Mouse (Mus musculus): ENCODE measurements around the gene Nab2.
"Not testable (repeated sequence)": the region's sequence is repeated elsewhere in the genome, so short reads cannot be mapped to it uniquely, and the experiment has no call there.

Gene Nab2

DNA sequence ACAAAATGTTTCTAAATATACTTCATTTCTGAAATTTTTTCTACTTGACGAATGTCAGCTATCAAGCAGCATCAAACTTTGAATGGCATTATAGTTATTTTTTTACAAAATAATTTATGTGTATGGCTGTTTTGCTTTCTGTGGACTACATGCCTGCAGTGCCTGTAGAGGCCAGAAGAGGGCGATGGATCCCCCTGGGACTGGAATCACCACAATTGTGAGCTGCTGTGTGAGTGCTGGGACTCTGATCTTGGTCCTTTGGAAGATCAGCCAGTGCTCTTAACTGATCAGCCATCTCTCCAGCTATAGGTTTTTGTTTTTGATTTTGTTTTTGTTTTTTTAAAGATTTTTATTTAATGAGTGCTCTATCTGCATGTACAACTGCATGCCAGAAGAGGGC, 2.9 kb upstream of the Nab2 start:
- no peak for DNase-seq (ENCODE audit: low spot score)

DNA sequence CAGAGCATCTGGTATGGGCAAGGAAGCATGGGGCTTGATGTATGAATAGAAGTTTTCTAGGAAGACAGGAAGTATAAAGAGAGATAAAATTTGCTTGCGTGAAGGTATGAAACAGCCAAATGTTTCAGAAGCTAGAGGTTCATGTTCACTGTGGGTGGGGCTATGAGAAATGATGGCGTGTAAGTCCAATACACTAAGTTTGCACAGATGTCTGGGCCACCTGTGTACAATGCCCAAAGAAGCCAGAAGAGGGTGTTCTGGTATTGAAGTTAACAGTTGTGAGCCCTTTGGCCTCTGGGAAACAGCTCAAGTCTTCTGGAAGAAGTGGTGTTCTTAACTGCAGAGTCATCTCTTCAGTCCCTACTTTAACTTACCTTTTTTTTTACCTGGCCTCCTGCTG, 1.8 kb upstream of the Nab2 start:
- no peak for DNase-seq (ENCODE audit: low spot score)

DNA sequence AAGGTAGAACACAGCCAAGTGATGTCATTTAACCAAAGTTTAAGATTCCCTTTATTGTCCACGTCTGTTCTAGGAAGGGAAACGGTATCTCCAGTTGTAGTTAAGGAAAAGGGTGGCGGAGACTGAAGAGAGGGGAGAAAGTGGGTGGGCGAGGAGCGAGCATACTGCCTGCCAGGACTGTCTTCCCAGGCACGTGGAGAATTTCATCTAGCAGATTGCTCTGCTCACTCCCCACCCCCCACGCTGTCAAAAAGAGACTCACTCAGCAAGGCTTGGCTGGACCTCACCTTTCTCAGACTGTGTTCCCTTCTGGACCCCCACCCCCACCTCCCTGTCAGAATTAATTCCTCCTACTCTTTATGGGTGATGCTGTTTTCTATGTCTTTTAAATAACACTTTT, 802 bp upstream of the Nab2 start:
- DNase-seq (ENCODE audit: low spot score), result no peak

DNA sequence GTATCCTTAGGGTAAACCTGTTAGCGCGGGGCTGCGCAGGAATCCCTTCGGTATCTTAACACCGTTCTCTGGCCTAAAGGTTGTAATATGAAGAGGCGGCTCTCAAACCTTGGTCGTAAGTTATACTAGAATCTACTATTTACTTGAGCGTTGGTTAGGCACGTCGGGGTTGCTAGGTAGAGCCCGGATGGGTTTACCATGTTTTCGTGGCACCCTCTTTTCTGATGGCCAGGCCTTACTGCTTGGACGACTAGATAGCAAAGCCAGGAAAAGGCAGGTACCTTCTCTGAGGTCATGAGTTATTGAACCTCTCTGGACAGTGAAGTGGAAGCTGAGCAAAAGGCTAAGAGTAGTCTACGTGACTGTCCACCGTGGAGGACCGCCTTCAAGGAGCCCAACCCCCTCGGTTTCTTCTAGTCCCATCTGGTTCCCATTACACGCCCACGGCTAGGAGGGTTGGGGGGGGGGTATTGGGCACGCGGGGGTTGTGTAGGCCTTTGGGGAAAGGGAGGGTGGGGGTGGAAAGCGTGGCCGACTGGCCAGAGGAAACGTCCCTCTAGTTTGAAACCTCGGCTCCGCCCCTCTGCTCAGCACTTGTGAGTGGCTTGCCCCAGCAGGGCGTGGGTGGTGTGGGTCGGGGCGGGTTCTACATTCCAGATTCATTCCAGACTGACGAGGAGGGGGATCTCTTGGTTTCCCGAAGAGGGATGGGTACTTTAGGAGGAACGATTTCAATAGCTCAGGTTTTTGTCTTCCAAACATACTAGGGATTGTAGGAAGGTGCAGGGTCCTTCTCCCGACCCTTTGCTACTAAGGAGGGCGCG, 887 bp downstream of the Nab2 start:
- DNase-seq (ENCODE audit: low spot score), result peak; percentile 50

DNA sequence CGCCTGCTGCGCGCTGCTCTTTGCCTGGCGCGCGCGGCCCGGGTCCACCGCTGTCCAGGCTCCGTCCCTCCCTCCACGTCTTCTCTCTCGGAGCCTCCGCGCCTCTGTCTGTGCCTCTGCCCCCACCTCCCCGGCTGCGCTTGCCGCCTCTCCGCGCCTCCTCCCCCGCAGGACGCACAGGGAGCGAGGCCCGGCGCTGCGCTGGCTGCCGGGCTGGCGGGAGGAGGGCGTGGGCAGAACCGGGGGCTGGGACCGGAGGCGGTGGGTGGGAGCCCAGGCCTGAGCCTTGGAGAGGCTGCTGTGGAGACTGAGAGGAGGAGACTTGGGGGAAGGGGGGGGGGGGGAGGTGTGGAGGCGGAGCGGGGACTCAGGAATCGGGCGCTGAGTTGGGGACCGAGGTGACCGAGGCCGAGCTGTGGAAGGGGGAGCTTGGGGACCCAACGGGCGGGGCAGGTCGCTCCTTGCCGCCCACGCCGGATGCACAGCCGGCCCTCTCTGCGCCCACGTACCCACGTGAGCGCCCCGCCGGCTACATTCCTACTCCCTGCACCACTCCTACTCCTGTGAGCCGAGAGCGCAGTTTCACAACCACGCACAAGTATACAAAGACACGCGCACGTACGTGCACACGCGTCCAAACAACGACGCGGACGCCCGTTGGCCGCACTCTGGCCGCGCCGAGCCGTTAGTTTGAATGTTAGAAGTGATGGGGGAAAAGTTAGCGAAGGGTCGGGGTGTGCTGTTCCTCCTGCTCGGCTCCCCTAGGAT, 1.7 kb downstream of the Nab2 start, which contains the start of gene Nemp1:
TSS of gene Nemp1 (plus strand) at position 401 of the 768 bp plus-strand sequence.
- peak; percentile 84 for DNase-seq (ENCODE audit: low spot score)

DNA sequence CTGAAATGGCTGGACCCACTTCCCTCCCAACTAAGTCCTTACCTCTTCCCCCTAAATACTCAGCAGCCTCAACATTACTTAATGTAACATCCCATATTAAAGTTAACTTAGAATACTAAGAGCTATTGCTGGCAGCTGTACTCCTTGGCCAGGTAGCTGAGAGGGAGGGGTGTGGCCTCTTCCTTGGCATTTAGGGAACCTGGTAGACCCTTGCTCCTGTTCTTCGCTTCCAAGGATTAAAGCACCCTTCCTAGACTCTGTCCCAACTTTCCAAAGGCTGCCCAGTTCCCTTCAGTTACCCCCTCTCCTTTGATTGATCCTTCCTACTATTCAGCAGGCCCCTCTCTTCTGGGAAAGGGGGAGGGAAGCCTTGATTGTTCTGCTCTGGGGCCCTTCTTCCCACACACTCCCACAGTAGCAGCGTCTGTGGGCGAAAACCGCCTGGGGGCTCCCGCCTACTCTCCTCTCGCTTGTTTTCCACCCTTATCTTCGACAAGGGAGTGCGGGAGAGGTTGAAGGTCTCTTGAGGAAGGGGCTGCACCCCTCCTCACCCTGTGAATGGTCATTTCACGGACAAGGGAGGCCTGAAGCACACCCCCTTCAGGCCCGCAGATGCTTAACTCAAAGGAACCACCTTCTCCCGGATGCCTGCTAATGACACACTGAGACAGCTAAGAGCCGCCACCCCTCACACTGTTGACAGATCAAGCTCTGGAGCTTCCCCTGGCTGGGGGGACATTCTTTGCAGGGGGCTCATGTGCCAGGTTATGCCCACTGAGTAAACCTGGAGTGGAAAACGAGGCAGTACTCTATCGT, 2.8 kb downstream of the Nab2 start:
- no peak for DNase-seq (ENCODE audit: low spot score)

DNA sequence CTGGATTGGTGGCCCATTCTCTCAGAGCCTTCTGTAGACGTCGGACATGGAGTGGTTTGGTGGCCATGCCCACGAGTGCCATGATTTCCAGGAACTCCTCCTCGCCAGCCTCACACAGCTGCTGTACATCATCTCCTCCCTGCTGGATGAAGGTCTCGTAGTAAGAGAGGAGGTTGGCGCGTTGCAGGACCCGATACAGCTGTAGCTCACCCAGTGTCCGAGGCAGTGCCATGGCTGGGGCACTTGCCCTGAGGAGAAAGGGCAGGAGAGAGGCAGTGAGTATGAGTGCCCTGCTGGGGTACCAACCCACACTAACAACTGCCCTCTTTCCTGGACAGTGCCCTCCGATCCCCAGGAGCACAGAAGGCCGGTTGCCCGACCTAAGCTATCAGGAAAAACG, 3.5 kb downstream of the Nab2 start:
- DNase-seq (ENCODE audit: low spot score), result no peak

DNA sequence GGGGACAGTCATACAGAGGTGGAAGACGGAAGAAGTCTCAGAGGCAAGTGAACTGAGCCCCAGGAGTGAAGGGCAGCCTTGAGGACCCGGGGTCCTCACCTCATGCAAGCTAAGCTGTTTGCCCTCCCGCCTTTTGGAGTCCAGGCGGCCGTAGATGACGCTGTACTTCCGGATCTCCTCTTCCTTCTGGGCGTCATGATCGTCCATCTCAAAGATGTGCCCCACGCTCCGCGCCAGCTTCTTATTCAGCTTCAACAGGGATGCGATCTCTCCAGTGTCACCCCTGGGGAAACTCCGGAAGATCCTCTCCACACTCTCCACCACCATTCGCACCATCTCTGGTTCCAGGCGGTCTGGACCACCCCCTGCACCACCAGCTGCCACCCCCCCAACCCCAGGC, 4.2 kb downstream of the Nab2 start:
- no peak for DNase-seq (ENCODE audit: low spot score)

DNA sequence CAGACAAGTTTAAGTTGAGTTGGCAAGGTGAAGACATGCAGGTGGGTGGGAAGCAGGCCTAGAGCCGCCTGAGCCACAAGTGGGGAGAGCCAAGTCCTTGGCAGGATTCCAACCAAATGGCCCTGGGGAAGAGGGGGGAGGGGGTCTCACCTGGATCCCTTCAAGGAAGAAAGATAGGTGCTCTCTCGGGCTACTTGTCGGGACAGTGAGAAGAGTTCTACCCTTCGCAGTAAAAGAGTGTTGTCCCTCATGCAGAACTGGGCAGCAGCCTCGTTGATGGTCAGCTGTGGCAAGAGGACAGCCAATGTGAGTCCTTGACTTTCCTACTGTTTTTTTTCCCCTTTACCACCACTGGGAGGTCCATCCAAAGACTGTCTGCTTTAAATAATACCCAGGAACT, 4.8 kb downstream of the Nab2 start:
- no peak for DNase-seq (ENCODE audit: low spot score)

DNA sequence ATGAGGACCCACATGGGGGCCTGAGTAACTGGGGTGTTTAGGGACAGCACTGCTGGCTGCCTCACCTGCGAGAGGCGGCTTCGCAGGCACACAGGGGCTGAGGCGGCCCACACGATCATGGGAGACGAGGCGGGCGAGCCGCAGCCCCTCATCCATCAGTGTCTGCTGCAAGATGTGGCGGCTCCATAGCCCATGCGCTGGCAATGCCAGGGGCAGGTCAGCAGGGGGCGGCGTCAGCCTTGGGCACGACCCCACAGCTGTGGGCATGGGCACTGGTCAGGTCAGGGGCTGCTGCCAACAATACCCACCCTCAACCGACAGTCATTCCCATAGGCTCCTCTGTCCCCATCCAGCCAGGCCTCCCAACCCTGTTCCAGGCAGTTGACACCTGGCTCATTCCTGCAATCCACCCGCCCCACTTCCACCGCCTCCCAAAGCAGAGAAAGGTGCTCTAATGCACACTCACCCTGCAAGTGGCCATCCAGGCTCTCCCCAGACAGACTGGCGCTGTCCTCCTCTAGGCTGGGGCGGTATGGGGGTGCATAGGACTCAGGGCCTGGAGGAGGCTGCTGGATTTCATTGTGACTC, 5.6 kb downstream of the Nab2 start:
- no peak for DNase-seq (ENCODE audit: low spot score)

DNA sequence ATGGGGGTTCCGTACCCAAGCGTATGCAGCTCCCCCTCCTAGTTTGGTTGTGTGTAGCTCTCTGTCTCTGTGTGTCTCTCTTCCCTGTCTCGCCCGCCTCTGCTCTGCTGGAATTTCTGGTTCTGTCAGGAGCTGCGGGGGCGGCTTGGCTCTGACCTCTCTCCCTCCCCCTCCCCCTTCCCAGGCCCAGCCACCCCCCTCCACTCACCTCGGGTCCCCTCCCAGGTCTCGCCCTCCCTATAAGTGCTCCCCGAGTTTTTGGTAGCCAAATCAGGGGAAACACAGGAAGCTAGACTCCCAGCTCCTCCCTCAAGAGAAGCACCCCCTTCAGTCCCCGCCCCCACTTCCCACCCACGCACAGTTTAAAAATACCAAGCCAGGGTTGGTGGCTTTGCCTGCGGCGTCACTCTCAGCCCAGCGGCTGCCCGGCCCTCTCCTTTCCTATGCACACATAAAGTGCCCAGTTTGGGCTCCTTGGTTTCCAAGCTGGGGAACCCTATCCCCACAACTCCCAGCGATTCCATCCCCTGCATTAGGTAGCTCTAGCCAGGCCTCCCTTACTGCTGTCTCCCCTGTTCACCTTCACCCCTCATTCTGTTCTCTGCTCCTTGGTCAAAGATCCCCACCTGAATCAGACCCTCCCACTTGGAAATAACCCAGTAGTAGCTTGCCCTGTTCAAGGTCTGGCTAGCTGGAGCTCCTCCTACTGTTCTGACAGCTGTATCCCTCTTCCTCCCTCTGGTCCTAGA, 6.3 kb downstream of the Nab2 start:
- peak; percentile 42 for DNase-seq (ENCODE audit: low spot score)

DNA sequence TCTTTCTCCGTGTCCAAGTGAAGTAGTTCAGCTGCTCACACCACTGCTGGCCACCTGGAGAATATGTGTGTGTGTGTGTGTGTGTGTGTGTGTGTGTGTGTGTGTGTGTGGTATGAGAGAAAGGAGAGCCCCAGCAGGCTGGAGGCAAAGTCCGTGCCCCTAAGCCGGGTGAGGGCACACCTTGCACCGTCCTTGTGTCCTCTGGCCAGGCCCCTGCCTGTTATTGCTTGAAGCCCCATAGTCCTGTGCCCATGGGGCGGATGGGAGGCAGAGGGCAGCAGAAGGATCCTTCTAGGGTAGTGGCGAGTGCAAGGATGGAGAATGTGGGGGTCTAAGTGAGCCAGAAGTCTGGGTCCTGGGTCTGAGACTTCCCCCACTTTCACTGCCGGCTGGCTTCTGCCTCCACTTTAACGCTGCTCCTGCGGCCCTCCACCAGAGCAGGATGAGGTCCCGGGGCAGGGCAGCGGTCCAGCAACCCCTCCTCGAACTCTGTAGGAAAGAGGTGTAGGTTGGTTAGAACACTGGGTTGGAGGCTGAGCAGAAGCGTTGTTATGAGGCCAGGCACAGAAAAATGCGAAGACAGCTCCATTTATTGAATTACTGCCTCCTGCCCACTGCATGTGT, 7.0 kb downstream of the Nab2 start:
- DNase-seq (ENCODE audit: low spot score), result no peak

DNA sequence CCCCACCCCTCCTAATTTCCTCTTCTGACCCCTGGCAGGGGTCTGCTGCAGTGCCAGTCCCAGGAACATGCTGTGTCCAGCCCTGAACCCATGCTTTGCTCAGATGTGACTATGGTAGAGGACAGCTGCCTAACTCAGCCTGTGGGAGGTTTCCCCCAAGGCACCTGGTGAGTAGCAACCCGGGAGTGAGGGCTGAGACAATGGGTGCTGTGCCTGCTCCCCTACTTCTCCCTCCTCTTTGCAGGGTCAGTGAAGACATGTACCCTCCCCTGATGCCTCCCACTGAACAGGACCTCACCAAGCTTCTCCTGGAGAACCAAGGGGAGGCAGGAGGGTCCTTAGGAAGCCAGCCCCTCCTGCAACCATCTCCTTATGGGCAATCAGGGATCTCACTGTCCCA, 8.8 kb downstream of the Nab2 start:
- DNase-seq (ENCODE audit: low spot score), result no peak

DNA sequence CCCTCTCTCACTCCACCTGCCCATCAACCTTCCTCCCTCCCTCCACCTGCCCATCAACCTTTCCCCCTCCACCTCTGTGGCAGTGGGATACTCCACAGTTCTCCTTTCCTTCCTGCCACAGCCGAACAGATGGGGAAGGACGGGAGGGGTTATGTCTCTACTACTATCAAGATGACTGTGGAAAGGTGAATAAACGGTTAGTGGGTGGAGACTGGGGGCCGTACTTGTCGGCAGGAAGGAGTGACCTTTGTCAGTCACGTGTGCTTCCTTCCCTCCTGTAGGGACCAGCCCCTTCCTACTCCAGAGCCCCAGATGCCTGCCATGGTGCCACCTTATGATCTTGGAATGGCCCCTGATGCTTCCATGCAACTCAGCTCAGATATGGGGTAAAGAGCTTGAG, 10.3 kb downstream of the Nab2 start:
- no peak for DNase-seq (ENCODE audit: low spot score)

DNA sequence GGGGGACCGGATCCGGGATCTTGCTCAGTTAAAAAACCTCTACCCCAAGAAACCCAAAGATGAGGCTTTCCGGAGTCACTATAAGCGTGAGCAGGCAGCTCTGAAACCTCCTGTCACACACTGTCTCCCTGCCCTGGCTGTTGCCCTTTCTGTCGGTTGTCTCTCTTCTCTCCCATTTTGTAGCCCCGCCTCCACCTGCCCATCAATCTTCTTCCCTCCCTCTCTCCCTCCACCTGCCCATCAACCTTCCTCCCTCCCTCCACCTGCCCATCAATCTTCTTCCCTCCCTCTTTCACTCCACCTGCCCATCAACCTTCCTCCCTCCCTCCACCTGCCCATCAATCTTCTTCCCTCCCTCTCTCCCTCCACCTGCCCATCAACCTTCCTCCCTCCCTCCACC, 10.8 kb downstream of the Nab2 start:
- DNase-seq (ENCODE audit: low spot score), result not testable (repeated sequence)

DNA sequence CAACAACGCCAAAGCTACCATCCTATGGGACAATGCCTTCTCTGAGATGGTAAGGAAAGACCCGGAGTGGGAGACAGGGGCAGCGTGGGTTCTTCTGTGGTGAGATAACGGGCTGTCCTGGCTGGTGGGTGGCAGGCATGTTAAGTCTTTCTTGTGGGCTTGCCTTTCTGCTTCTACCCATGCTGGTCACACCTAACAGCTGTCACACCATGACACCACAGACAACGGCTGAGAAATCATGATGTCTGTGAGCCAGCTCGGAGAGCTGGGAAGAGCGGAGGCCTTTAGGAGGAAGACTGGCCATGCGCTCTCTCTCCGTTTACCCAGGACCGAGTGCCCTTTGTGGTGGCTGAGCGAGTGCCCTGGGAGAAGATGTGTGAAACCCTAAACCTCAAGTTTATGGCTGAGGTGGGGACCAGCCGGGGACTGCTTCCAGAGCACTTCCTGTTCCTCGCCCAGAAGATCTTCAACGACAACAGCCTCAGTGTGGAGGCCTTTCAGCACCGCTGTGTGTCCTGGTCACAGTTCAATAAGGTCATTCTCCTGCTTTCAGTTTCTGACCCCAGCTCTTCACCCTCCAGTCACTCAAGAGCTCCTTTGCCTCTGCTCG, 13.3 kb downstream of the Nab2 start:
- no peak for DNase-seq (ENCODE audit: low spot score)

DNA sequence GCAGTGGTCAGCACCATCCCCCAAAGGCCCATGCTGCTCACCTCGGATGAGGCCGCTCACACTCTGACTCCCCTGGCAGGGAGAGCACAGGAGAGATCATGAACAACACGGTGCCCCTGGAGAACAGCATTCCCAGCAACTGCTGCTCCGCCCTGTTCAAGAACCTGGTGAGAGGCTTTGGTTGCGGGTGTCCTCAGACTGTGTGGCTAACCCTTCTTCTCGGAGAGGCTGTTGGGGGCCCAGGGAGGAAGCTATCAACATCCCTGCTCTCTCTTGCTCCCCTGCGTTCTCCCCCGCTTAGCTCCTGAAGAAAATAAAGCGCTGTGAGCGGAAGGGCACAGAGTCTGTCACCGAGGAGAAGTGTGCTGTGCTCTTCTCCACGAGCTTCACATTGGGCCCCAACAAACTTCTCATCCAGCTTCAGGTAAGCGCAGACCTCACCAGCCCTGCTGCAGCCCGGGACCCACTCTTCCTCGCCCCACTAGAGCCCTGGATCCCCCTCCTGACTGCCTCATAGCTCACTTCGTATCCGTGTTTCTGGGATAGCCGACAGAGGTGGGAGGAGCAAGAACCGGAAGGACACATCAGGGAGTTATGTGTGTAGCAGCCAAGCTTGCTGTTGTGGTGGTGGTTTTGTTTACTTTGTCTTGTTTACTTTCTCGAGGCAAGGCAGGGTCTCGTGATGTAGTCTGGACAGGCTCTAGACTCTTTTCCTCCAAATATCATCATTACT, 15.3 kb downstream of the Nab2 start:
- DNase-seq (ENCODE audit: low spot score), result no peak

DNA sequence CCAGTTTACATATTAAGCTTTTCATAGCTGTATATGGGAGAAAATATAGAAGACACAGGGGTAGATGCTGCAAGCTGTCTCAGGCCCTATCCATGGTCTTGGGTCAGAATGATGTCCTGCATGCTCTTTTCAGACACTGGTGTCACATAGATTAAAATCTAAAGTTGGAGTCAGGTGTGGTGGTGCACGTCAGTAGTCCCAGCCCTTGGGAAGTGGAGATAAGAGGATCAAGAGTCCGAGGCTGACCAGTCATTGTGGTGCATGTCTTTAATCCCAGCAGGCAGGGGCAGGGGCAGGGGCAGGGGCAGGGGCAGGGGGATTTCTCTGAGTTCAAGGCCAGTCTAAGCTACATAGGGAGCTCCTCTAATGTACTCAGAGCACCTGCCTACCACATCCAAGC, 22.6 kb downstream of the Nab2 start:
- DNase-seq (ENCODE audit: low spot score), result no peak

DNA sequence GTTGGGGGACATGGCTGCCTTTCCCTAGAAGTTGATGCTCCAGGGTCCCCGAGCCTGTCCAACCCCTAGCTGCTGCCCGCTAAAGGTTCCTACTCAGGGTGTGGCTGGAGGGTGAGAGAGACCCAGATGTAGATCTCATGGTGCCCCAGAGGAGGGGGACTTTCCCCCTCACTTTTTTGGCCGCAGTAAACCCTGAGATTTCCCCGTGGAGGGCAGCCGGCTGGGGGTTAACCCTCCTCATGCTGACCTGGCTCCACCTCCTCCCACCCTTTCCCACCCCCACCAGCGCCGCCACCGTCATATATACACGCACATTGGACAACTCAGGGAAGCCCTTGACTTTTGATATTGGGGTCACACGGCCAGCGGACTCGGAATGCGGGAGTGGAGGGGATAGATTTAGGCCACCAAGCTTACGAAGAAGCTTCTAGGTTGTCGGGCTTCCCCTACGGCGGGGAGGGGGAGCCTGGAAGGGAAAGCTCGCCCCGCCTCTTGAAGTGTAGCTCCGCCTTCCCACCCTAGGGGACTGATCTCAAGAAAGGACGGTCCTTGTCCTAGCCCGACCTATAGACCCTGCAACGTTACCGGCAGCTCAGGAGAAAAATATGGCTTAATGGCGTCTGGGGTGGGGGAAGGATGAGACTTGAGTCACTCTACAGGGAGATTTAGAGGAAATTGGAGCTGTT, 24.7 kb downstream of the Nab2 start:
- peak; percentile 57 for DNase-seq (ENCODE audit: low spot score)
